Mouse (Mus musculus): ENCODE results near the gene Adam1a. TPM values are rescaled to one million over a fixed set of nuclear protein-coding genes. Genes with fewer than 3 reads are reported as not detected.
"Not testable (repeated sequence)": the region's sequence is repeated elsewhere in the genome, so short reads cannot be mapped to it uniquely, and the experiment has no call there.

Adam1a gene
- total and polyA plus RNA-seq, 3 experiments, result 1.0 to 1.9 TPM; not detected in 1

GRCm38 (mm10) chr5:121501424-121501996, 43.8 kb downstream of the Adam1a start:
- DNase-seq (ENCODE audit: low read depth, low spot score), result peak; percentile 60
- peak overlapping the region; percentile 57 to 65 for H3K4me3 ChIP-seq (ENCODE audit: control insufficient read depth in 1 of 2, insufficient read depth in 1 of 2, low read depth in 2 of 2, low read length in 2 of 2)
- H3K9ac ChIP-seq (ENCODE audit: control insufficient read depth, low read depth, low read length, poor library complexity, severe bottlenecking), result peak overlapping the region; percentile 64

GRCm38 (mm10) chr5:121500719-121501118, 44.6 kb downstream of the Adam1a start:
- DNase-seq (ENCODE audit: low read depth, low spot score), result peak; percentile 56
- peaks cover 0 to 15% of the 10 kb centered on the region in 2 experiments; a peak in 2 of 4 replicates for H3K4me1 ChIP-seq (ENCODE audit: control insufficient read depth in 1 of 2, insufficient read depth in 2 of 2, low read length in 2 of 2)
- no peaks in the 10 kb centered on the region for H3K36me3 ChIP-seq (ENCODE audit: control insufficient read depth in 1 of 2, insufficient read depth in 2 of 2, low read length in 2 of 2)
- H3K4me3 ChIP-seq (ENCODE audit: control insufficient read depth in 1 of 2, insufficient read depth in 1 of 2, low read depth in 2 of 2, low read length in 2 of 2), result peak overlapping the region; percentile 57 to 65
- H3K27ac ChIP-seq (ENCODE audit: control insufficient read depth, low read depth, low read length), result no peak overlapping the region
- H3K27me3 ChIP-seq (ENCODE audit: control insufficient read depth in 1 of 2, insufficient read depth in 2 of 2, low read length in 2 of 2), result no peaks in the 10 kb centered on the region
- no peaks in the 10 kb centered on the region for H3K9me3 ChIP-seq (replicated peaks; ENCODE audit: insufficient read depth, low read length)
- peak overlapping the region; percentile 64 for H3K9ac ChIP-seq (ENCODE audit: control insufficient read depth, low read depth, low read length, poor library complexity, severe bottlenecking)
- TF ChIP-seq TBP (IDR thresholded peaks at IDR 0.05; ENCODE audit: low read depth, low read length) (no peak), BHLHE40 (IDR thresholded peaks at IDR 0.05; ENCODE audit: borderline replicate concordance, low read depth, low read length) (no peak), USF2 (IDR thresholded peaks at IDR 0.05; ENCODE audit: borderline replicate concordance in 1 of 2, insufficient read depth in 1 of 2, low read depth in 1 of 2, low read length in 2 of 2) (no peak), CHD2 (IDR thresholded peaks at IDR 0.05; ENCODE audit: low read length) (no peak), CHD1 (IDR thresholded peaks at IDR 0.05; ENCODE audit: low read depth, low read length) (no peak), USF1 (IDR thresholded peaks at IDR 0.05; ENCODE audit: low read depth, low read length) (no peak), MAFK (IDR thresholded peaks at IDR 0.05; ENCODE audit: borderline replicate concordance, low read depth, low read length) (no peak), TAL1 (IDR thresholded peaks at IDR 0.05; ENCODE audit: low read length) (no peak), MAZ (IDR thresholded peaks at IDR 0.05; ENCODE audit: low read depth, low read length) (no peak), HCFC1 (IDR thresholded peaks at IDR 0.05; ENCODE audit: low read depth, low read length) (no peak), MEF2A (IDR thresholded peaks at IDR 0.05; ENCODE audit: extremely low read depth, insufficient replicate concordance, low read depth, low read length, poor library complexity, severe bottlenecking) (no peak), GABPA (IDR thresholded peaks at IDR 0.05; ENCODE audit: low read depth, low read length) (no peak), POLR2AphosphoS5 (IDR thresholded peaks at IDR 0.05; ENCODE audit: borderline replicate concordance, low read depth, low read length) (no peak), JUND (IDR thresholded peaks at IDR 0.05; ENCODE audit: low read depth, low read length) (no peak)
- H3K79me2 ChIP-seq (ENCODE audit: control insufficient read depth, insufficient read depth, low read length, poor library complexity), result no peaks in the 10 kb centered on the region

More at GRCm38 (mm10) chr5:121501424-121501996, 43.8 kb downstream of the Adam1a start:
- H3K27ac ChIP-seq (ENCODE audit: control insufficient read depth, low read depth, low read length); H3K9me3 ChIP-seq (replicated peaks; ENCODE audit: insufficient read depth, low read length); H3K79me2 ChIP-seq (ENCODE audit: control insufficient read depth, insufficient read depth, low read length, poor library complexity); H3K27me3 ChIP-seq (ENCODE audit: control insufficient read depth in 1 of 2, insufficient read depth in 2 of 2, low read length in 2 of 2); H3K36me3 ChIP-seq (ENCODE audit: control insufficient read depth in 1 of 2, insufficient read depth in 2 of 2, low read length in 2 of 2): not testable (repeated sequence)
- H3K4me1 ChIP-seq (ENCODE audit: control insufficient read depth in 1 of 2, insufficient read depth in 2 of 2, low read length in 2 of 2), result peaks cover 0 to 15% of the 10 kb centered on the region in 2 experiments; a peak in 2 of 4 replicates
- TF ChIP-seq MAX (IDR thresholded peaks at IDR 0.05; ENCODE audit: low read length) (peak; percentile 58; the same call in 1 of the 2 replicates), SIN3A (IDR thresholded peaks at IDR 0.05; ENCODE audit: low read length) (peak; percentile 31; the same call in 1 of the 2 replicates), MYC (IDR thresholded peaks at IDR 0.05; ENCODE audit: low read depth, low read length) (peak; percentile 56; the same call in 1 of the 2 replicates), USF1 (IDR thresholded peaks at IDR 0.05; ENCODE audit: low read depth, low read length) (peak; percentile 75), NRF1 (IDR thresholded peaks at IDR 0.05; ENCODE audit: insufficient read depth, low read depth, low read length, poor library complexity, severe bottlenecking) (peak; percentile 76), USF2 (IDR thresholded peaks at IDR 0.05; ENCODE audit: borderline replicate concordance in 1 of 2, insufficient read depth in 1 of 2, low read depth in 1 of 2, low read length in 2 of 2) (0 out of 4 replicates have a peak, but pooled peaks of 1 of the 2 experiments have one; percentile 29), MXI1 (IDR thresholded peaks at IDR 0.05; ENCODE audit: low read depth, low read length) (peak; percentile 64; the same call in 1 of the 2 replicates), POLR2A (IDR thresholded peaks at IDR 0.05; ENCODE audit: control insufficient read depth in 1 of 2, insufficient read depth in 1 of 2, low read depth in 1 of 2, low read length in 2 of 2, poor library complexity in 1 of 2) (0 out of 4 replicates have a peak, but pooled peaks have one; percentile 27 to 35)

Measured in MEL (cell line).